Mouse (Mus musculus) limb, embryonic 15.5 days (tissue): ENCODE measurements around the gene Dok3. TPM values are rescaled to one million over a fixed set of nuclear protein-coding genes. Genes with fewer than 3 reads are reported as not detected.

Experiments
- ATAC-seq: fragments of 200-750 bp; cut with Nextera tagmentation; 2 replicates; pipeline ENCODE4 v1.8.0; 2017; ENCODE audit warnings: low read depth, moderate TSS enrichment; ENCODE audit not compliant: insufficient number of reproducible peaks, low FRiP score, low TSS enrichment
- H3K27ac ChIP-seq: fragments of 300-500 bp; sonication (generic); 2 replicates; pipeline ENCODE4 v1.5.1; 2015; ENCODE audit warnings: moderate library complexity, mild to moderate bottlenecking, inconsistent platforms
- H3K27me3 ChIP-seq: fragments of 300-500 bp; sonication (generic); 2 replicates; pipeline ENCODE4 v1.6.1; 2015; ENCODE audit warnings: inconsistent platforms
- H3K36me3 ChIP-seq: fragments of 300-500 bp; sonication (generic); 2 replicates; pipeline ENCODE4 v1.6.1; 2015; ENCODE audit warnings: inconsistent platforms
- H3K4me1 ChIP-seq: fragments of 300-500 bp; sonication (generic); 2 replicates; pipeline ENCODE4 v1.6.1; 2015; ENCODE audit warnings: inconsistent platforms
- H3K4me2 ChIP-seq: fragments of 300-500 bp; sonication (generic); 2 replicates; pipeline ENCODE4 v1.6.1; 2015; ENCODE audit warnings: mild to moderate bottlenecking, inconsistent platforms
- H3K4me3 ChIP-seq: fragments of 300-500 bp; sonication (generic); 2 replicates; pipeline ENCODE4 v1.5.1; 2015; ENCODE audit warnings: mild to moderate bottlenecking, inconsistent platforms
- H3K9ac ChIP-seq: fragments of 300-500 bp; sonication (generic); 2 replicates; pipeline ENCODE4 v1.6.1; 2015; ENCODE audit warnings: inconsistent platforms
- H3K9me3 ChIP-seq: fragments of 300-500 bp; sonication (generic); 2 replicates; pipeline ENCODE4 v1.6.1; 2016; ENCODE audit warnings: inconsistent platforms
- WGBS: fragments of 180-500 bp; shearing (Covaris S2); methylation state at CpG from one replicate; pipeline ENCODE4 v1.1.7; 2015; 5-methylcytosine and 5-hydroxymethylcytosine counted together
- polyA plus RNA-seq: library from polyadenylated mRNA; unstranded; fragments of >200 nt; fragmentation: Nextera tagmentation; extraction: Ambion mirVana; gene quantifications from 2 replicates; pipeline ENCODE4 v1.2.1, GENCODE M21; 2015

The Dok3 gene
- polyA plus RNA-seq, 1 experiment from 2014 or later = 4.7 TPM

DNA sequence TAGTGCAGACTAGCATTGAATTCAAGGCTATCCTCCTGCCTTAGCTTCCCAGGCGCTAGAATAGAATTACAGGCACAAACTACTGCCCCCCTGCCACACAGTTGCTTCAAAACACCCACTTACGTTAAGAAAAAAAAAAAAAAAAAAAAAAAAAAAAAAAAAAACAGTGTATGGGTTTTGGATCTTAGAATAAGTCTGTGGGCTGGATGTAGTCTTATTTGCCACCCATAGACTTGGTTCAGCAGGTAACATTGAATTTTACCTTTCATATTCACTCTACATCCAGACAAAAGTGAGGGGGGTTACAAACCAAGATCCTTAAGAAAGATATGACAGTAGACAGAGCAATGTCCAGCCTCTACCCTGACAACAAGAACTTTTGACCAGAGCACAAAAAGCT lies 38.9 kb upstream of the Dok3 start:
- Histone ChIP-seq H3K27me3 (no peaks in the 10 kb centered on the region), H3K36me3 (peaks cover 18% of the 10 kb centered on the region; the same call in 1 of the 2 replicates)
- 84% methylated on average over 2 of the region's 2 CpGs for WGBS

DNA sequence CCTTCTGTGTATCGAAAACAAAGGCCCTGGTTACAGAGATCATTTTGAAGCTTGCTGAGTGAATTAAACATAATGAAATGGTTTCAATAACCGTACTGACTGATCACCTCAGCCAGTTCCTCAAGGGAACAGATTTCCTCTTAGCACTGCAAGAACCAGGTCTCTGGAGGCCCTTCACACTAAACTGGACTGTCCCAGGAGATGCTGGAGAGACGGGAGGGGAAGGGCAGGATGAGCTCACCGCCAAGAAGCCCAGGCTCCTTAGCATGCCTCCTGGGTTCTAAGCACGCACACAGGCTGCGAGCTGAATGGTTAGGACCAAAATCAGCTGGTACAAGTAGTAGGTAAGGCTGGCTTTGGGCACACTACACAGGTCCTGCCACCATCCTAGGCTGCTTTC lies 37.9 kb upstream of the Dok3 start:
- Histone ChIP-seq H3K9ac (no peak overlapping the region), H3K4me2 (no peak overlapping the region), H3K27me3 (no peaks in the 10 kb centered on the region), H3K27ac (no peak overlapping the region), H3K9me3 (no peaks in the 10 kb centered on the region), H3K4me1 (peaks cover 14% of the 10 kb centered on the region), H3K4me3 (no peak overlapping the region), H3K36me3 (peaks cover 18% of the 10 kb centered on the region; the same call in 1 of the 2 replicates)
- no peak for ATAC-seq
- WGBS = 88% methylated on average over 6 of the region's 6 CpGs

More for the DNA sequence above, 38.9 kb upstream of the Dok3 start:
- Histone ChIP-seq H3K4me1 (peaks cover 18% of the 10 kb centered on the region), H3K4me3 (no peak overlapping the region), H3K4me2 (no peak overlapping the region), H3K9ac (no peak overlapping the region), H3K27ac (no peak overlapping the region), H3K9me3 (no peaks in the 10 kb centered on the region)
- no peak for ATAC-seq

DNA sequence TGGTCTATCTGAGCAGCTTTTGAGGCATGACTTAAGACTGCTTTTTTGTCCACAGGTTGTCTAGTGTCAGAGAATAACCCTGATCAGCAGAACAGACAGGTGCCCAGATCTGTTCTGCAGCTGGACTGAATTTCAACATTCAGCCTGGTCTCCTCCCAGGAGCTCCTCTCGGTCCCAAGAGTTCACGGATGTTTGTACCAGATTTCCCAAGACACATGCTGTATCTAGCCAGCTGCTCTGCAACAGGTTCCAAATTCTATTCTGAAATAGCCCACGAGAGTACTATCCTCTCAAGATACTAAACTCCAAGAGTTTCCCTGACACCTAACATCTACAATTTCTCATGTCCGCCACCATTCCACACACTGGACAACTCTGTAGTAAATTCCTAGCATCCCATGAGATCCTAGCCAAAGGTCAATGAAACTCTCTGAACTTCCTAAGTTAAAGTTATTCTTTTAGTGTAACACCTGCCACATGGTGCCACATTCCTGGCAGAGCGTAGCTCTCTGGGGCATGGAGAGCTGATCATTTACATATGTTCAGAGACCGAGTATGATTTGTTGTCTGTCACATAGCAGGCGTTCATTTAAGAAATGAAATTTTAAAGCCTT lies 34.3 kb upstream of the Dok3 start:
- no peaks in the 10 kb centered on the region for H3K9me3 ChIP-seq
- no peak overlapping the region for H3K9ac ChIP-seq
- no peak overlapping the region for H3K4me3 ChIP-seq
- H3K27ac ChIP-seq = no peak overlapping the region
- 56% methylated on average over 7 of the region's 7 CpGs for WGBS
- no peaks in the 10 kb centered on the region; the same call in 1 of the 2 replicates for H3K4me1 ChIP-seq
- no peak overlapping the region for H3K4me2 ChIP-seq
- no peaks in the 10 kb centered on the region for H3K27me3 ChIP-seq
- peaks cover 14% of the 10 kb centered on the region; the same call in 1 of the 2 replicates for H3K36me3 ChIP-seq
- no peak for ATAC-seq

DNA sequence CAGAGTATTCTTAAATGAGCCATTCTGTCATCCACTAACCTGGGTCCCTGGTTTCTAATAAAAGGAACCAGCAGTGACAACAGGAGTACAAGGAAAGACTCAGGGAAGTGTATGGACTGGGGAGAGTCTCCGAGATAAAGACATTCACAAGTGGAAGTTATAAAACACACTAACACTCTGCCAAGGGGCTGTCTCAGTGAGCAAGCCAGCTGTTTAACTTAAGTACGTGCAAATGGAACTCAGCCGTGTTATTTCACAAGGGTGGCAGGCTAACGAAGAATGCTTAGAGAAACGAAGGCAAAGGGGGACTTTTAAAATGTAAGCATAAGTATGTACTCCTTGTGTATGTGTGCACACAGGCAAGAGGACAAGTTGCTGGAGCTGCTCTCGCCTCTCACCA lies 28.4 kb upstream of the Dok3 start:
- Histone ChIP-seq H3K27me3 (no peaks in the 10 kb centered on the region), H3K4me1 (no peaks in the 10 kb centered on the region), H3K4me2 (no peak overlapping the region), H3K4me3 (no peak overlapping the region), H3K9ac (no peak overlapping the region), H3K27ac (no peak overlapping the region), H3K36me3 (peaks cover 40% of the 10 kb centered on the region), H3K9me3 (no peaks in the 10 kb centered on the region)
- WGBS = 66% methylated on average over 6 of the region's 6 CpGs
- no peak for ATAC-seq

DNA sequence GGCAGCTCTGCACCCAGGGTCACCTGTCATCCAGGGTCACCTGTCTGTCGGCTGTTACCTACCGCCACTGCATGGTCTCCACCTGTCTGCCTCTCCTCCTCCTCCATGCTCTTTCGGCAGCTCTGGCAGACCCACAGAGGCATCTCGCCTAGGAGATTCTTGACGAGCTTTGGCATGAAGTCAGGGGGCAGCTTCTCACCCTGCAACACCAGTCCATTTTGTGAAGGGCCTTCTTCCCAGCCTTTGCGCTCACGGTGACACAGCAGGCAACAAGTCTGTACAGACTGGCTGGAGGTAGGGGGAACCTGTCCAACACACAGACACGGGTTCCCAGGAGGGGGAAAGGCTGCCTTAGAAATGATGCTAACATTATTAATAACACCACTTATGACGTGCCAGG lies 26.8 kb upstream of the Dok3 start:
- no peak for ATAC-seq
- H3K36me3 ChIP-seq = peaks cover 55% of the 10 kb centered on the region
- H3K4me2 ChIP-seq = no peak overlapping the region

DNA sequence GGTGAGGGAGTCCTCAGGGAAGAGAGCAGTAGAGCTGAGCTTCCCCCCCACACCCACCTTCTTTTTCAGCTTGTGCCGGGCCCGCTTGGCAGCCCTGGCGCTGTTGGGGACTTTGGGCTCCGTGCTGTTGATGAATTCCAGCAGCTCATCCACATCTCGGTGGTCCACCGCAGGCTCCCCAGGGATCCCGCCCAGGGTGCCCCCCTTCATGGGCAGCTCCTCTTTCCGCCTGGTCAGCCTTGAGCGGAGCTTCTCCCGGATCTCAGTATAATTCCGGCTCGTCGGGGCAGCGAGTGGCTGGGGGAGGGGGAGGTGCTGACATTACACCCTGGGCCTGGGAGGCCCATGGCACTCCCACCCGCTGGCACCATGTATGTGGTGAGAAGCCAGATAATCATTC lies 20.0 kb upstream of the Dok3 start:
- no peak overlapping the region for H3K9ac ChIP-seq
- no peaks in the 10 kb centered on the region for H3K4me1 ChIP-seq
- H3K36me3 ChIP-seq = peaks cover 99% of the 10 kb centered on the region
- WGBS = 91% methylated on average over 15 of the region's 15 CpGs
- no peak overlapping the region for H3K27ac ChIP-seq
- H3K27me3 ChIP-seq = no peaks in the 10 kb centered on the region
- no peak overlapping the region for H3K4me3 ChIP-seq
- H3K9me3 ChIP-seq = no peaks in the 10 kb centered on the region
- ATAC-seq = no peak
- no peak overlapping the region for H3K4me2 ChIP-seq

More for the DNA sequence above, 26.8 kb upstream of the Dok3 start:
- 89% methylated on average over 9 of the region's 9 CpGs for WGBS
- Histone ChIP-seq H3K9ac (no peak overlapping the region), H3K9me3 (no peaks in the 10 kb centered on the region), H3K4me1 (no peaks in the 10 kb centered on the region), H3K4me3 (no peak overlapping the region), H3K27ac (no peak overlapping the region), H3K27me3 (no peaks in the 10 kb centered on the region)

DNA sequence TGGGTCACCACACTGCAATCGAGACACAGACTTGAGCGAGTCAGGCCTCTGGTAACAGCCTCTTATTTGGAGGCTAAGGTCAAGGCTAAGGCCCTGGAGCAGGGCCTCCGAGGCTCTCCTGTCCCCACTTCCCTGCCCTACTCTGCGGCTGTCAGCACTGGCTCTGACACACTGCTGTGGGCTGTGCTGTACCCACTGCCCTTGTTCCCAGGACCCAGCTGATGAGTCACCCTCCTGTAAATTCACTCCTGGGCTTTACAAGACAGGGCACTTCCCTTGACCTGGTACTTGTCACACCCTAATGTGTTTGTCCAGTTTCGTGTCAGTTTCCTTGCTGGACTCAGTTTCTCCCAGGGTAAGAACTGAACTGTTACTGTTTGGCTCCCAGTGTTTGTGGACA lies 19.3 kb upstream of the Dok3 start:
- no peak for ATAC-seq
- Histone ChIP-seq H3K27me3 (no peaks in the 10 kb centered on the region), H3K27ac (no peak overlapping the region), H3K4me1 (no peaks in the 10 kb centered on the region), H3K36me3 (peaks cover 99% of the 10 kb centered on the region), H3K4me3 (no peak overlapping the region), H3K9ac (no peak overlapping the region), H3K9me3 (no peaks in the 10 kb centered on the region), H3K4me2 (no peak overlapping the region)
- WGBS = 89% methylated on average over 5 of the region's 5 CpGs

DNA sequence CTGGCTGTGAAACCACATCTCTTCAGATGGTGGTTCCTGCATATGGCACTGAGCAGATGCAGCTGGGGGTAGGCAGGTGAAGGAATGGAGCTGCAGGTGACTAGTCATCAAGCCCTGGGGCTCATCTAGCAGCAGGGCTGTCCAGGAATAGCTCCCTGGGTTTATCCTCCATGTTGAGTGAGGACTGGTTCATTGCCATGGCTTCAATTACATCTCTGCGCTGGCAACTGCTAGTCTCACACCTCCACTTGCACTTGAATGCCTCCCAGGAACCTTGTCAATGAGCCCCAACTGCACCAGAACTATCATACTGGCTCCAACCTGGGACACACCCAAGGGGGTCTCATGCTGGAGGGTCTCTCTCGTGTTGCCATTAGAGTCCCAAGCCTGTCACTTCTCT lies 18.8 kb upstream of the Dok3 start:
- no peaks in the 10 kb centered on the region for H3K27me3 ChIP-seq
- no peak overlapping the region for H3K27ac ChIP-seq
- no peak overlapping the region for H3K9ac ChIP-seq
- 86% methylated on average over 2 of the region's 2 CpGs for WGBS
- H3K36me3 ChIP-seq = peaks cover 99% of the 10 kb centered on the region
- ATAC-seq = no peak
- no peaks in the 10 kb centered on the region for H3K9me3 ChIP-seq
- no peak overlapping the region for H3K4me2 ChIP-seq
- no peak overlapping the region for H3K4me3 ChIP-seq
- H3K4me1 ChIP-seq = no peaks in the 10 kb centered on the region

DNA sequence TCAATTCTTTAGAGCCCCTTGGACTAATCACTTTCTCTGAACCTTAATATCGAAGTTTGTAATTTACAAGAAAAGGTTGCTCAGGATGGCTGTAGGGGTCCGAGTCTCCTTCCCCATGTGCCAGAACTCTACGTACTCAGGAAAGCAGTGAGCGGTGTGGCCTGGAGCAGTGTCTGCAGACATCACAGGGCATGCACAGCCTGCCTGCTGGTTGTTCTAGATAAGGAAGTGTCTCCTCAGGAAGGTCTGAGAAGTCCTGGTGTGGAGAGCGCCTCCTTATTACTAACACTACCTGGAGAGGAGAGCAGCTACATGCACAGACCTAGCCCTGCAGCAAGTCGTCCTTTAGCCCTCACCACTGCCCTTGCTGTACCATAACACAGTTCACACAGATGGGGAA lies 15.7 kb upstream of the Dok3 start:
- H3K4me1 ChIP-seq = no peaks in the 10 kb centered on the region
- no peak overlapping the region for H3K4me2 ChIP-seq
- no peak overlapping the region for H3K27ac ChIP-seq
- H3K9me3 ChIP-seq = no peaks in the 10 kb centered on the region
- peaks cover 99% of the 10 kb centered on the region for H3K36me3 ChIP-seq
- WGBS = 90% methylated on average over 6 of the region's 6 CpGs
- H3K4me3 ChIP-seq = no peak overlapping the region
- no peaks in the 10 kb centered on the region for H3K27me3 ChIP-seq
- ATAC-seq = no peak
- H3K9ac ChIP-seq = no peak overlapping the region

DNA sequence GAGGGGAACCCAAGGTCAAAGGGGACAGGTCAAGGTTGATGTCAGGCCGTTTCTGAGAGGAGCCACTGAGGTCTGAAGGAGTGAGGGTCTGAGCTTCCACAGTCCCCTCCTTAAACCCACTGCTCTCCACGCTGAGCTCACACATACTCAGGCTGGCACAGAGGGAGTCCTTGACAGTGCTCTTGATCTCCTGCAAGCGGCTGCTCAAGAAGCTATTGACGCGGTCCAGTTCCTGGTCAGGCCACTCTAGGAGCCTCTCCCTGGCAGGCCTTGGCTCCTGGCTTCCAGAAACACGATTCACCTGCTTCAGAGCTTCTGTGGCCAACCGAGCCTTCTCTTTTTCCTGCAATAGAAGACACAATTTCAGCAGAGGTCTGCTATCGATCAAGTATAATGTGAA lies 14.4 kb upstream of the Dok3 start:
- peaks cover 99% of the 10 kb centered on the region for H3K36me3 ChIP-seq
- no peaks in the 10 kb centered on the region for H3K27me3 ChIP-seq
- no peaks in the 10 kb centered on the region for H3K4me1 ChIP-seq
- no peak overlapping the region for H3K4me3 ChIP-seq
- WGBS = 88% methylated on average over 8 of the region's 8 CpGs
- H3K27ac ChIP-seq = no peak overlapping the region
- H3K4me2 ChIP-seq = no peak overlapping the region
- ATAC-seq = no peak
- no peak overlapping the region for H3K9ac ChIP-seq
- no peaks in the 10 kb centered on the region for H3K9me3 ChIP-seq

DNA sequence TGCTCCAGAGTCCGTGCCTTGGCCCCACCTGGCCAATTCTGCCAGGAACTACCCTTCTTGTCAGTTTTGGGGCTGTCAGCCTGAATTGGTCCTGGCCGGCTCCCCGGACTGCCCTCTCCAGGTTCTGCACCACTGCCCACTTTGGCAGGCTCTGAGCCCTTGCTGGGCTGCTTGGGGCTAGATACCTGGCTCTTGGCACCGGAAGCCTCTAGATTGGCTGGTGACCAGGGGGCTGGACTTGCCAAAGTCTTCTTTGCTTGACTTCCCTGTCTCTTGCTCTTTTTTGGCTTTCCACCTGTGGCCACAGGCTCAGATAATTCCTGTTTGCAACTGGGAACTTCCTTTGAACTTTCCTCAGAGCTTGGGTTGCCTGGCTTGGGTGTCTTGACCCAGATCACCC lies 13.8 kb upstream of the Dok3 start:
- WGBS = 97% methylated on average over 4 of the region's 4 CpGs
- H3K27ac ChIP-seq = no peak overlapping the region
- ATAC-seq = no peak
- no peak overlapping the region for H3K4me2 ChIP-seq
- no peak overlapping the region for H3K4me3 ChIP-seq
- no peak overlapping the region for H3K9ac ChIP-seq
- no peaks in the 10 kb centered on the region for H3K27me3 ChIP-seq
- H3K4me1 ChIP-seq = no peaks in the 10 kb centered on the region
- peaks cover 99% of the 10 kb centered on the region for H3K36me3 ChIP-seq
- no peaks in the 10 kb centered on the region for H3K9me3 ChIP-seq

DNA sequence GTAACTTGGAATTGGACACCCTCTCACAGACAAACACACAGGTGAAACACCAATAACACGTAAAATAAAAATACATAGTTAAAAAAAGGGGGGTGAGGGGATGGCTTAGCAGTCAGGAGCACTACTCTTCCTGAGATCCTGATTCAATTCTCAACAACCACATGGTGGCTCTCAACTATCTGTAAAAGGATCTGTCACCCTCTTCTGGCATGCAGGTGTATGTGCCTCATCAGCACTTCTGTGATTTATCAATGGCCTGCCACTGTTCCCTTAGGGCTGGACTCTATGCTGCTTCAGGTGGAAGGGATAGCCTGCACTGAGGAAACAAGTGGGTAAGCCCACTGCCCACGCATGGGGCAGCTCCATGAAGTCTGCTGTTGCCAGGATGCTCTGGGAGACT lies 11.8 kb upstream of the Dok3 start:
- no peak overlapping the region for H3K9ac ChIP-seq
- no peak overlapping the region for H3K27ac ChIP-seq
- ATAC-seq = no peak
- H3K4me1 ChIP-seq = 0 out of 2 replicates have a peak, but pooled peaks cover 5% of the 10 kb centered on the region
- H3K4me3 ChIP-seq = no peak overlapping the region
- H3K27me3 ChIP-seq = no peaks in the 10 kb centered on the region
- no peak overlapping the region for H3K4me2 ChIP-seq
- 97% methylated on average over 2 of the region's 2 CpGs for WGBS
- peaks cover 84% of the 10 kb centered on the region for H3K36me3 ChIP-seq
- H3K9me3 ChIP-seq = no peaks in the 10 kb centered on the region
